Mouse (Mus musculus) testis, adult 2 months (tissue): Measurements from ENCODE around the gene Taf8.

Experiments used
- CTCF ChIP-seq: fragments of 200-500 bp; IDR thresholded peaks from 2 replicates; pipeline ENCODE4 v1.5.1; 2012; ENCODE audit warnings: low read depth, mild to moderate bottlenecking, inconsistent platforms, low read length, moderate library complexity; ENCODE audit not compliant: control insufficient read depth, insufficient read depth, insufficient replicate concordance
- POLR2A ChIP-seq: fragments of 200-500 bp; IDR thresholded peaks from 2 replicates; pipeline ENCODE4 v1.6.1; 2012; ENCODE audit warnings: low read depth, mild to moderate bottlenecking, inconsistent platforms, low read length, moderate library complexity; ENCODE audit not compliant: control insufficient read depth

DNA sequence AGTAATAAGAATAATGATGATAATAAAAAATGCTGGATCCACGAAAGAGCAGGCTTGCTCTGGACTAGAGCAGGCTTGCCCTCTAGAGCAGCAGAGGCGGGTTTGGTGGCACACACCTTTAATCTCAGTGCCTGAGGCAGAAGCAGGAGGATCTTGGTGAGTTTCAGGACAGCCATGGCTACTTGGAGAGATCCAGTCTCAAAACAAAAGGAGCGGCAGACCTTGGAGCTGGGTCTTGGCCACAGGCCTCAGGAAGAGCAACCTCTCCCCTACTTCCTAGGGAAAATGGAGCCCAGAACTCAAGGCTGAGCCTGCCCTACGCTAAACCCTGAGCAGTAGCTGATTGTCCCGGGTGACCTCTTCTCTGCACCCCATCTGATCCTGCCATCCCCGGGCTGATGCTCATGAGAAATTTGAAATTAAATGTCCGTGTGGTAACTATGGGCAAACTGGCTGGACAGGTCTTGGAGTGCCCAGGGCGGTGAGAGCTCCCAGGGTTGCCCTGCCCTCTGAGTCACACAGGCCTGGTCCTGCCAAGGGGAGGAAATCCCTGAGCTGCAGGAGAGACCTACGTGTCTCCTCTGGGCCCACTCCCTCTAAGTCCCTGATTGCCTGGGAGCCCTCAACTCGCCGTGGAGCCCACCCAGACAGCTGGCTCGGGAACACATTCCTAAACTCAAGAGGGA is 51.1 kb downstream of the Taf8 start:
- no peak for TF ChIP-seq POLR2A
- no peak for TF ChIP-seq CTCF
